Mouse (Mus musculus) brain, embryonic 14.5 days (tissue): ENCODE measurements around the gene Dpep2nb. TPM values are rescaled to one million over a fixed set of nuclear protein-coding genes. Genes with fewer than 3 reads are reported as not detected.
A peak's percentile ranks its signal among the peaks of the same experiment; 100 is the strongest.

Experiments used
- DNase-seq: peaks from one replicate; pipeline ENCODE4 v3.0.0-alpha.2; 2011; ENCODE audit warnings: low read depth
- CTCF ChIP-seq: fragments of 200-500 bp; IDR thresholded peaks from 2 replicates; pipeline ENCODE4 v1.5.1; 2012; ENCODE audit warnings: inconsistent platforms, mild to moderate bottlenecking, moderate library complexity, borderline replicate concordance; ENCODE audit not compliant: insufficient read depth, insufficient read length; ENCODE audit errors: extremely low read depth
- POLR2A ChIP-seq: fragments of 200-500 bp; IDR thresholded peaks from 2 replicates; pipeline ENCODE4 v1.6.1; 2012; ENCODE audit warnings: mild to moderate bottlenecking, inconsistent platforms, borderline replicate concordance; ENCODE audit not compliant: poor library complexity, insufficient read depth, insufficient read length, severe bottlenecking; ENCODE audit errors: extremely low read depth
- polyA plus RNA-seq: library from polyadenylated mRNA; depleted of rRNA; stranded (reverse); fragments of >200 nt; gene quantifications from 2 replicates; pipeline ENCODE4 v1.2.3, GENCODE M21; 2012; rRNA removed

Gene Dpep2nb
- polyA plus RNA-seq, 1 experiment, result not detected

DNA sequence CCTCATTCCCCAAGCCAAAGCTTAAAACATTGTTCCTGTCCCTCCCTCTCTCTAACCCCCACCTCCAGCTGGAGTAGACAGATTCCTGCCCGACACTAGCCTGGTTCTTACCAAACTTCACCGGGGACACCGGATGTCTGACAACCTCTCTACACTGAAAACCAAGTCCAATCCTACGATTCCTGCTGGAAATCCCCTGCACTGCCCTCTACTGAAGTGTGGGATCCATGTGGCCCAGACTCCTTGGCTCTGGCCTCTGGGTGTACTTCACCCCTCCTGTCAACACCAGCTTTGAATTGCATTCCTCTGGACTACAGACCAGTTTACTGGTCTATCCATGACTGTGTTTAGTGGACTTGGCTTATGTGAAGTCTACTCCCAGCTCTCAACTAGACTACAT, 49.2 kb downstream of the Dpep2nb start:
- TF ChIP-seq POLR2A (no peak), CTCF (no peak)
- no peak for DNase-seq

DNA sequence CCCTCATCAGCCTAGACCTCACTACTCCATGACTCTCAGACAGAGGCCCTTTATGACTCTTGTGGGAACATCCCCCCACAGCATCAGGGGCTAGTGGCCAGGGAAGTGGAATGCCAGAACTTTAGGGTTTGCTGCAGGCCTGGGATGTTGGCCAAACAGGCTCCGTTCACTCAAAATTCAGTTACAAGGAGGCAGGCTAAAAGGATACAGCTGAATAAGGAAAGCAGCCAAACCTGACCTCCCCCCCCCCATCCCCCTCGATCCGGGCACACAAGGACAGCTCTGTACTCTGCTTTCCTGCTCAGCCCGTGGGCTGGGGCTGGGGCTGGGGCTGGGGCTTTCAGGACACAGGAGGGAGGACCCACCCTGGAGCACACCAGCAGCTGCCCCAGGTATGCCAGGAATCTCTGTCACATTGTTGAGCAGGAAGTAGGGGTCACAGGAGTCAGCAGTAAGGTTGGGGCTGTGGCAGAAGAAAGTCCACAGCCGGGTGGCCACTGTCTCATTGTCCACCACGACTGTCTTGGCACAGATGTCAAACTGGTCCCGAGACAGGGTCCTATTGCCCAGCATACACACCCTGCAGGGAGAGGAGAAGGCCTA, 54.6 kb downstream of the Dpep2nb start:
- TF ChIP-seq CTCF (no peak), POLR2A (no peak)
- DNase-seq, result peak; percentile 87

DNA sequence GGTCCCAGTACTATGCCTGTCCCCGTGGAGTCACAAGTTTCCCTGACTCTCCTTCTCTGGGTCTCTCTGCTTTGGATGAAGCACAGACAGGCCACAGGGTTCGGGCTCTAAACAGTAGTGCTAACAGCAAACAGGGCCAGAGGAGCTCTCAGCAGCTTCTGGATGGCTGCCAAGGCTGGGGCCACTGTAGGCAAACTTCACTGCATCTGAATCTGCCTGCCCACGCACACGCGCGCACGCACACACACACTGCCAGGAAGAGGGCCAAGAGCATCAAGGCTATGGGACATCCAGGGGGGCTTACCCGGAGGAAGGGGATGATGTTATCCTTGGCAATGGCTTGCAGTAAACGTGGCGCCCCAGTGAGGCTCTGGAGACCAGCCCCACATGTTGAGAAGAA, 56.4 kb downstream of the Dpep2nb start:
- peak; percentile 78 for DNase-seq
- TF ChIP-seq POLR2A, result no peak
- TF ChIP-seq CTCF, result no peak

Other genes starting within 250 kb of the Dpep2nb start
- 56.1 and 62.6 TPM in 2 replicates for gene Gfod2, start 247.3 kb downstream of the Dpep2nb start, polyA plus RNA-seq
- 35.7 and 39.7 TPM in 2 replicates for gene Ranbp10, start 178.6 kb downstream of the Dpep2nb start, polyA plus RNA-seq
- gene Tsnaxip1, start 178.2 kb downstream of the Dpep2nb start, polyA plus RNA-seq, result 0.37 and 0.54 TPM in 2 replicates
- 83.0 and 109 TPM in 2 replicates for gene Cenpt, start 152.7 kb downstream of the Dpep2nb start, polyA plus RNA-seq
- gene Thap11, start 150.8 kb downstream of the Dpep2nb start, polyA plus RNA-seq, result 61.3 and 78.5 TPM in 2 replicates
- 190 and 196 TPM in 2 replicates for gene Nutf2, start 145.4 kb downstream of the Dpep2nb start, polyA plus RNA-seq
- 80.3 and 85.4 TPM in 2 replicates for gene Edc4, start 125.1 kb downstream of the Dpep2nb start, polyA plus RNA-seq
- gene Nrn1l, start 112.4 kb downstream of the Dpep2nb start, polyA plus RNA-seq, result 0.90 and 1.6 TPM in 2 replicates
- 23.6 and 26.8 TPM in 2 replicates for gene Pskh1, start 105.5 kb downstream of the Dpep2nb start, polyA plus RNA-seq
- 7.8 and 10.2 TPM in 2 replicates for gene Ctrl, start 72.1 kb downstream of the Dpep2nb start, polyA plus RNA-seq
- gene Psmb10, start 67.5 kb downstream of the Dpep2nb start, polyA plus RNA-seq, result 51.6 and 64.8 TPM in 2 replicates
- 2.0 and 2.3 TPM in 2 replicates for gene Lcat, start 62.6 kb downstream of the Dpep2nb start, polyA plus RNA-seq
- 15.2 and 17.0 TPM in 2 replicates for gene Slc12a4, start 39.9 kb downstream of the Dpep2nb start, polyA plus RNA-seq
- gene Dpep3, start 26.5 kb downstream of the Dpep2nb start, polyA plus RNA-seq, result not detected in 2 replicates
- 22.9 and 24.4 TPM in 2 replicates for gene Dus2, start 14.6 kb downstream of the Dpep2nb start, polyA plus RNA-seq
- gene Ddx28, start 5.9 kb upstream of the Dpep2nb start, polyA plus RNA-seq, result 16.5 and 17.8 TPM in 2 replicates
- 11.1 and 13.1 TPM in 2 replicates for gene Nfatc3, start 52.9 kb upstream of the Dpep2nb start, polyA plus RNA-seq
- 1.3 and 1.5 TPM in 2 replicates for gene Esrp2, start 131.0 kb upstream of the Dpep2nb start, polyA plus RNA-seq
- gene Pla2g15, start 144.4 kb upstream of the Dpep2nb start, polyA plus RNA-seq, result 12.7 and 16.1 TPM in 2 replicates
- gene Slc7a6, start 162.9 kb upstream of the Dpep2nb start, polyA plus RNA-seq, result 56.7 and 65.4 TPM in 2 replicates
- gene Slc7a6os, start 205.0 kb upstream of the Dpep2nb start, polyA plus RNA-seq, result 42.0 and 45.3 TPM in 2 replicates
- gene Prmt7, start 205.0 kb upstream of the Dpep2nb start, polyA plus RNA-seq, result 44.9 and 47.7 TPM in 2 replicates